Mouse (Mus musculus) forebrain, embryonic 15.5 days (tissue): ENCODE measurements at regions not wholly inside any gene's neighbourhood (a gene's known extent, or its start where the extent isn't known, plus 50 kb on each side); places are given as distances from the start of the nearest gene placed in this dataset.

ENCODE experiments used
- ATAC-seq: fragments of 200-750 bp; cut with Nextera tagmentation; replicated peaks from 2 replicates; pipeline ENCODE4 v1.8.0; 2017; ENCODE audit warnings: mild to moderate bottlenecking, moderate TSS enrichment, moderate library complexity
- H3K27ac ChIP-seq: fragments of 300-500 bp; sonication (generic); replicated peaks from 2 replicates; pipeline ENCODE4 v1.5.1; 2015; ENCODE audit warnings: mild to moderate bottlenecking, inconsistent platforms
- H3K27me3 ChIP-seq: fragments of 300-500 bp; sonication (generic); 2 replicates; pipeline ENCODE4 v1.6.1; 2015; ENCODE audit warnings: inconsistent platforms
- H3K36me3 ChIP-seq: fragments of 300-500 bp; sonication (generic); 2 replicates; pipeline ENCODE4 v1.6.1; 2015; ENCODE audit warnings: mild to moderate bottlenecking, inconsistent platforms
- H3K4me1 ChIP-seq: fragments of 300-500 bp; sonication (generic); 2 replicates; pipeline ENCODE4 v1.6.1; 2015; ENCODE audit warnings: inconsistent platforms
- H3K4me2 ChIP-seq: fragments of 300-500 bp; sonication (generic); replicated peaks from 2 replicates; pipeline ENCODE4 v1.6.1; 2015; ENCODE audit warnings: mild to moderate bottlenecking, inconsistent platforms
- H3K4me3 ChIP-seq: fragments of 300-500 bp; sonication (generic); 2 replicates; pipeline ENCODE4 v1.5.1; 2015; ENCODE audit warnings: mild to moderate bottlenecking, inconsistent platforms
- H3K9ac ChIP-seq: fragments of 300-500 bp; sonication (generic); replicated peaks from 2 replicates; pipeline ENCODE4 v1.6.1; 2015; ENCODE audit warnings: mild to moderate bottlenecking, inconsistent platforms
- H3K9me3 ChIP-seq: fragments of 300-500 bp; sonication (generic); 2 replicates; pipeline ENCODE4 v1.6.1; 2016; ENCODE audit warnings: inconsistent platforms
- WGBS: fragments of 180-500 bp; shearing (Covaris S2); methylation state at CpG from one replicate; pipeline ENCODE4 v1.1.7; 2015; ENCODE audit warnings: mixed read lengths; 5-methylcytosine and 5-hydroxymethylcytosine counted together

DNA sequence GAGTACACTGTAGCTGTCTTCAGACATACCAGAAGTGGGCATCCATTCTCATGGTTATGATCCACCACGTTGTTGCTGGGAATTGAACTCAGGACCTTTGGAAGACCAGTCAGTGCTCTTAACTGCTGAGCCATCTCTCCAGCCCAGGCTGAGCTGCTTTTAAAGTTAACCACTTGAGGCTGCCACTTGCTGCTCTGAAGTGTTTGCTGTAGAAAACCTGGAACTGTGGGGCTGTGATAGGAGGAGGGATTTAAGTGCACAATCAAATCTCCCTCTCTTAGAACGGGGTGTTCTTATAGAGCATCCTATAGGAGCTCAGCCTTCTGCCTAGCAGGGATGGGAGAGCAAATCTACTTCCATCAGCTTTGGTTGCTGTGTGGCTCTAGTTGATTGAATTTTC, 185.1 kb upstream of the Gm12728 start:
- Histone ChIP-seq H3K9me3 (no peaks in the 10 kb centered on the region), H3K27me3 (no peaks in the 10 kb centered on the region), H3K4me1 (no peaks in the 10 kb centered on the region), H3K4me2 (no peak overlapping the region), H3K9ac (no peak overlapping the region), H3K36me3 (no peaks in the 10 kb centered on the region), H3K27ac (no peak overlapping the region), H3K4me3 (no peak overlapping the region)
- no peak for ATAC-seq
- 88% methylated on average over 2 of the region's 2 CpGs for WGBS

DNA sequence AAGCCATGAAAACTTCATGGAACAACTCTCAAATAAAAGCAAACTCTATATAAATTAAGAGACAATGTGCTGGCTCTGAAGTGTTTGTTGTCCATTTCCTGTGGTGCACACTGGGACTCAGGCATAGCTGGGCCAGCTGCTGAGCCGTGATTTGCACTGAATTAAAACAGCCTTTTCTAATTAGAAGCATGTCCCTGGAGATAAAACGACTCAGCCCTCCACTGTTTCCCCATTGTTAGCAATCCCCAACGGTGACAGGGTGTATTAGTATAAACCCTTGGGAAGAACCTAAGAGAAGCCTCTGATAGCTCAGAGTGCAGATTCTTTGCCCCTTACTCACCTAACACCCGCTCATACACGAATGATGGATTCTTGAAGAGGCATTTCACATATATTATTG, 182.9 kb upstream of the Gm12728 start:
- no peaks in the 10 kb centered on the region for H3K4me1 ChIP-seq
- H3K9ac ChIP-seq: no peak overlapping the region
- H3K27ac ChIP-seq: no peak overlapping the region
- no peak overlapping the region for H3K4me3 ChIP-seq
- WGBS: 21% methylated on average over 5 of the region's 5 CpGs
- H3K36me3 ChIP-seq: no peaks in the 10 kb centered on the region
- no peaks in the 10 kb centered on the region for H3K9me3 ChIP-seq
- H3K27me3 ChIP-seq: no peaks in the 10 kb centered on the region
- no peak overlapping the region for H3K4me2 ChIP-seq
- ATAC-seq: no peak

DNA sequence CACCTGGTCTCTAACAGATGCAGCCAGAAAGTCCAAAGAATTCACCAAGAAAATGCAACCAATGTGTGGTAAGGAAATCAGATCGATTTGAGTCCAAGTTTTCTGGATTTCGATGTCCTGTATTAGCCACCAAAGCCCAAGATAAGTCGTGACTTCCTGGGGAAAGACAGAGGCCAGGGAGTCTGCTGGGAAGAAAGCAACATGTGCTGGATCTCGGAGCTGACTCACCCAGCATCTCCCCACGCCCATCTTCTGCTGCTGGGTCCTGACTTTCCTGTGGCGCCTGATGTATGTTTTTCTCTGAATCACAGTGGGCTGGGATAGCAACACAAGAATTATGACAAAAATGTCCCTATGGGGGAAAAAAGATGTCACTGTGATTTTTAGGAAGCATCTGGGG, 178.8 kb upstream of the Gm12728 start:
- WGBS: 86% methylated on average over 6 of the region's 6 CpGs
- no peak for ATAC-seq
- Histone ChIP-seq H3K9ac (no peak overlapping the region), H3K4me3 (no peak overlapping the region), H3K4me2 (no peak overlapping the region), H3K27me3 (no peaks in the 10 kb centered on the region), H3K36me3 (no peaks in the 10 kb centered on the region), H3K4me1 (no peaks in the 10 kb centered on the region), H3K9me3 (no peaks in the 10 kb centered on the region), H3K27ac (no peak overlapping the region)

DNA sequence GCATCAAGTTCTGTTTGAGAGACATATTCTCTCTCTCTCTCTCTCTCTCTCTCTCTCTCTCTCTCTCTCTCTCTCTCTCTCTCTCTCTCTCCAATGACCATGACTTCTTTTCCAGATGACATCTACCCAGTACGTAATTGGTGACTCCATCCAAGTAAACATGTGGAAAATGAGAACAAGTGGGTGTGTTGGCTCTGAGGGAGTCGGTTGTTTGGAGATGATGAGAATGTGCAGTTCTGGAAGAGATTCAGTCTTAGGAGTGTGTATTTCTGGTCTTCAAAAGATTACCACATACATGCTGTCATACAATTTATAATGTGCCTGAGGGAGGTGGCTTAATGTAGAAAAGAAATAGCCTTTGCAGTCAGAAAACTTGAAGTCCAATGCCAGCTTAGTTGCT, 175.3 kb upstream of the Gm12728 start:
- H3K9me3 ChIP-seq: no peaks in the 10 kb centered on the region
- H3K36me3 ChIP-seq: no peaks in the 10 kb centered on the region
- H3K4me3 ChIP-seq: no peak overlapping the region
- H3K4me2 ChIP-seq: no peak overlapping the region
- H3K4me1 ChIP-seq: no peaks in the 10 kb centered on the region
- WGBS: 92% methylated on average over 2 of the region's 2 CpGs
- no peak overlapping the region for H3K9ac ChIP-seq
- no peak overlapping the region for H3K27ac ChIP-seq
- ATAC-seq: no peak
- no peaks in the 10 kb centered on the region for H3K27me3 ChIP-seq

DNA sequence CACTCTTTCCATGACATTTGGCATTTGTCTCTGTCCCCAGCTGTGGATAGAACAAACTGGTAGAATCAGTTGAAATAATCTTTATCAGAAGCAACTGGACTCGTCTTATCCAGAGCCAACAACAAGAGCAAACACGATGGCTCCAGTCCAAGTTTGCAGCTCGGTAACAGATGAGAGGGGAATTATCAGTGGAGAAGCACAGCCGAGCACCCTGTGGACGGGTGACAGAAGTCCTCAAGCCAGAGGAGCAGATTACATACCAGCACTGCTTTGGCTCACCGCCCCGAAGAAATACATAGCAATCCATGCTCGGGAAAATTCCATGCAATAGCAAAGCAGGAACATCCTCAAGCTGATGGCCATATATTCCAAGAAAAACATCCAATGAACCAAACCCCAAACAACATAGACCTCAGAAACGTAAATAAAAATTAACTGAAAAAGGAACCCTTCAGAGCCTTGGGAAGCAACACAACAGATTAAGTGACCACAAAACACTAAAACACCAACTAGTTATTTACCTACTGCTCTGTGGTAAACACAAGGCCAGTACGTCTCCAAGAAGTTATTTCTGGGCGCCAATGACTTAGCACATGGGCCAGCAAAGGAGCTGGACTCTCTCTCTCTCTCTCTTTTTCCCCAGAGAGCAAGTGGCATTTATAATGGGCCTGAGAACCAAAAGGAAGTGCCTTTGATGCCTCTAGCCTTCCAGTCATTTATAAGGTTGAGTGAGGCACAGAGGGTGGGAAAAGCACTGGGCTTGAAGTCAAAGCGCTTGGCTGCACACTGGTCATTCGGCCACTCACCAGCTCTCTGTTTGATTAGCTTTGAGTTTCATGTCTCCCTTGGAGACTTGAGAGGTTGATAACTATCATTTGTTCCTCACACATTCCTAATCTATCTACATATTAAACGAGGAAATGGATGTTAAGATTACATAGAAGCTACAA, 163.0 kb upstream of the Gm12728 start:
- H3K27ac ChIP-seq: no peak overlapping the region
- WGBS: 84% methylated on average over 14 of the region's 14 CpGs
- H3K4me2 ChIP-seq: no peak overlapping the region
- H3K9me3 ChIP-seq: no peaks in the 10 kb centered on the region
- no peak for ATAC-seq
- no peaks in the 10 kb centered on the region for H3K4me1 ChIP-seq
- no peaks in the 10 kb centered on the region for H3K36me3 ChIP-seq
- H3K9ac ChIP-seq: no peak overlapping the region
- H3K27me3 ChIP-seq: no peaks in the 10 kb centered on the region
- H3K4me3 ChIP-seq: no peak overlapping the region

DNA sequence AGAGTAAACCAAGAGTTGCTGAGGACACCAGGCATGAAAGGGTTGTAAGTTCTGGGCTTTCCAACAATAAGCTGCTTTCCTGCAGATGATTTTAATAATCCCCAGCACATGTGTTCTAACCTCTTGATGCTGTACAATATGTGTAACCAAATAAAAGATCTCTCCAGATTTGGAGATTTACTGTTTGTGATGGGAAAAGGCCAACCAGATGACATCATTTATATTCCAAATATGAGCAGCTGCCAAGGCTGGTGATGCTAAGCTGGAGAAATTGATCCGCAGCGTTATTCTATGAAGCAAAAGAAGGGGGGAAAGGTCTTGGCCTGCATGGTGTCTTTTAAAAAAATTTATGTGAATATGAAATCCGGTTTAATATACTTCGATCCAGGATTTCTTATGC, 160.1 kb upstream of the Gm12728 start:
- H3K27ac ChIP-seq: no peak overlapping the region
- no peak overlapping the region for H3K9ac ChIP-seq
- 89% methylated on average over 4 of the region's 4 CpGs for WGBS
- no peaks in the 10 kb centered on the region for H3K9me3 ChIP-seq
- ATAC-seq: no peak
- no peaks in the 10 kb centered on the region for H3K36me3 ChIP-seq
- no peak overlapping the region for H3K4me3 ChIP-seq
- no peak overlapping the region for H3K4me2 ChIP-seq
- no peaks in the 10 kb centered on the region for H3K27me3 ChIP-seq
- H3K4me1 ChIP-seq: no peaks in the 10 kb centered on the region

DNA sequence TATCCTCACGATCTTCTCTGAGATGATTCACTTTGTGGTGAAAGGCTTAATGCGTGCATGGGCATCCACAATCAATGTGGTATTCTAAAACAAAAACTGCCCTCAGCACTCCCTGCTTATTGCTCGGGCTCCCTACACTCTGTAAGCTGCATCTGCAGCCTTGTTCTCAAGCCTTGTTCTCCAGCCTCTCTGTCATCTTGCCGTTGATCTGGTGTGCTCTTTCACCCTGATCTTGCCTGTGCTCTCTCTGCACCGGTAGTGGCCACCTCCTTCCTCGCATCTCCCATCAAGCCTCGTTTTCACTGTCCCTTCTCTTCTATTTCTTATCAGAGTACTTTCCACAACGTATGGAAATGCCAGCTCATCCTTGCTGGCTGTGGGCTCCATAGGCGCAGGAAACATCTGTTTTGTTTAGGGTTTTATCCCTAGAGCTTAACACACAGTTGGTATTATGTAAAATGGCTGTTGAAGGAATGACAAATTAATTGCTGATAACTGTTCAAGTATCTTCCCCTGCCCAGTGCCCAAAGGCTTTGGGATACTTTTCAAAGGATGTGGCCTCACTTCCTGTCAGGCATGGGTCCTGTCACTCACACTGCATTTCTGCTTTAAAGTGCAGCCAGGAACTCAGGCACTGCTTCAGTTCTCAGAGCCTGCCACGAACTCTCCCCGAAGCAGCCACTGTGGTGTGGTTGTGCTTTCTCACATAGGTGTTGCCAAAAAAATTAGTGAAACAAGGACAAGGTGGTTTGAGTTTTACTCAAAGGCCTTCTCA, 158.9 kb upstream of the Gm12728 start:
- no peaks in the 10 kb centered on the region for H3K9me3 ChIP-seq
- H3K9ac ChIP-seq: no peak overlapping the region
- H3K4me1 ChIP-seq: no peaks in the 10 kb centered on the region
- no peak overlapping the region for H3K4me3 ChIP-seq
- H3K27ac ChIP-seq: no peak overlapping the region
- no peak overlapping the region for H3K4me2 ChIP-seq
- no peak for ATAC-seq
- H3K36me3 ChIP-seq: no peaks in the 10 kb centered on the region
- 80% methylated on average over 11 of the region's 11 CpGs for WGBS
- H3K27me3 ChIP-seq: no peaks in the 10 kb centered on the region

DNA sequence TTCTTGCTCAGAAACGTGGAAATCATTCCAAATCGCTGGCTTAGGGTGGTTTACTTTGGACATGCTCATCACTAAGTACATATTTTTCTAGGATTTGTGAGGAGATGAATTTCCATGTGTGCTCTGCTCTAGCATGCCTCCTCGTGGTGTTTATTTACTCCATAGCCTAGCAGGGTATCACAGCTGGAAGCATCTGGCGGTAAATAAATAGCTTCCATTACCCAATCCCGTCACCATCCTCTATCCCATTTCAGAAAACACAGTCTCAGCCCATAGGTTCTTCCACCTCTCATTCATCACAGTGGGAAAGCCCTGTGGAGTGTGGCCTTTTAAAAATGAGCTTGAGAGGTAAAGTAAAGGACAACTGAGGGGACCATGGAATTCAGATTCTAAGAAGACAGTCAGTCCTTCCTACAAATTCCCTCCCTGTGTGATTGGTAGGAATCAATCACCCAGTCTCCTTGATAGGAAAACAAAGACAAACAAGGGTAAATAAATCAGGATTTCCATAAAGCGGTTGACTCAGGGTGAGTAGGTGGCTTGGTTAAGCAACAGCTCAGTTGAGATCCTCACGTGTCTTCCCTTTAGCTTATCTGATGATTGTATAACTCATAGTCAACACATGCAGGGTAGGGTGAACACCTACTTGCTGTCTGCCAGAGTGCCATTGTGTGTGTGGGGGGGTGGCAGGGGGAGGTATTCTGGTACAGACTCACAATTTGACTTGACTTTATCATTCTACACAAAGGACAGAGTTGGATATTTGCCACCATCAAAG, 156.9 kb upstream of the Gm12728 start:
- Histone ChIP-seq H3K9ac (no peak overlapping the region), H3K36me3 (no peaks in the 10 kb centered on the region), H3K27me3 (no peaks in the 10 kb centered on the region), H3K9me3 (no peaks in the 10 kb centered on the region), H3K27ac (no peak overlapping the region), H3K4me3 (no peak overlapping the region), H3K4me1 (no peaks in the 10 kb centered on the region), H3K4me2 (no peak overlapping the region)
- 84% methylated on average over 7 of the region's 7 CpGs for WGBS
- ATAC-seq: no peak

DNA sequence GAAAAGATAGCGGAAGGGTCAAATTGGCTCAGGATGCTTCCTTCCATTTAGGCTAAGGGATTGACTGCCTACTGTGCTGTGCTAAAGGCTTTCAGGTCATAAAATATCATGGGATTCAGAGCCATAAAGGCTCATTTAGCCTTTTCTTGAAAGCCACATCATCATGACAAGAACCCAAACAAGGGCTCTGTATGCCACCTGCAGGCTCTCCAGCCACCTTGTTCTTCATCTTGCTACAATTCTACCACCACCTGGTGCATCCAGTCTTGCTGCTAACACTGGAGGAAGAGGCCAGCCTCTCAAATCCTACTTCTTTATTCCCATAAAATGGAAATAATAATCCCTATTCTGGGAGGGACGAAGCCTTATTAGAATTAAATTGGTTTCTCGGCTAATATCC, 155.9 kb upstream of the Gm12728 start:
- Histone ChIP-seq H3K9me3 (no peaks in the 10 kb centered on the region), H3K9ac (no peak overlapping the region), H3K4me2 (no peak overlapping the region), H3K27me3 (no peaks in the 10 kb centered on the region), H3K36me3 (no peaks in the 10 kb centered on the region), H3K27ac (no peak overlapping the region), H3K4me1 (no peaks in the 10 kb centered on the region), H3K4me3 (no peak overlapping the region)
- WGBS: 91% methylated on average over 3 of the region's 3 CpGs
- no peak for ATAC-seq

DNA sequence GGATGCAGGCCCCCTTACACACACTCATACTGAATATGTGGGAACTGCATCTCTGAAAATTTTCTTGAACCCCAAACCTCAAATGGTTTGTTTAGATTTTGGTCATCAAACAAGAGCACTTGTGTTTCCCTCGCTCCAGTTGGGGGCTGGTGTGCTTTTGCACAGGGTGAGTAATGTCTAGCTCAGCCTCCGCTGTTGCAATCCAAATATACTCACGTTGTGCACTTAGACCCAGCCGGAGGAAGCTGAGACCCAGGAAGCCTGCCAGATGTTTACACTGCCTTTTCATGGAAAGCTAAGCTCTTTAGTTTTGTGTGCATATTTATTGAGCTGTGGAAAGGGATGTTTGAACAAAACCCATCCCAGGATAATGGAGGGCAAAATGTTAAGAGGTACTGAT, 148.9 kb upstream of the Gm12728 start:
- WGBS: 43% methylated on average over 4 of the region's 4 CpGs

DNA sequence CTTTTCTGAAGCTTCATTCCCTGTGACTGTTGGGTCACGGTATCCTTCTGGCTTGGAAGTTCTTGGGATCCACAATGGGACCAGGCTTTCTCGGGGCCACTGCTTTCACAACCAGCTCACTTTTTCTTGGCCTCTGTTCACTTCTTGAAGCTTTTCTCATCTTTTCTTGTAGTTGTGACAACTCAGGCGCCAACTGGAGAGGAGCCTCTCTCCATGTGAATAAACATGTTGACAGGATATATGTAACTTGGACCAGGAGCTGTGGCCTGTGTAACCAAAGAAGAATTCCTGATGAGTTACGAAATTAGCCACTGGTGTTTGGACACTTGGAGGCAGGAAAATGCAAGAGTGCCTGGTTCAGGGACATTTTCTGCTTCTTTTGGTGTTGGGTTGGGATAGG, 148.1 kb upstream of the Gm12728 start:
- Histone ChIP-seq H3K9ac (no peak overlapping the region), H3K27ac (no peak overlapping the region), H3K4me3 (no peak overlapping the region), H3K36me3 (no peaks in the 10 kb centered on the region), H3K9me3 (no peaks in the 10 kb centered on the region), H3K4me2 (no peak overlapping the region), H3K4me1 (no peaks in the 10 kb centered on the region), H3K27me3 (no peaks in the 10 kb centered on the region)
- no peak for ATAC-seq
- WGBS: 82% methylated on average over 4 of the region's 4 CpGs

More for the DNA sequence above, 148.9 kb upstream of the Gm12728 start:
- no peaks in the 10 kb centered on the region for H3K36me3 ChIP-seq
- H3K27ac ChIP-seq: no peak overlapping the region
- H3K4me3 ChIP-seq: no peak overlapping the region
- ATAC-seq: no peak
- no peaks in the 10 kb centered on the region for H3K4me1 ChIP-seq
- H3K4me2 ChIP-seq: no peak overlapping the region
- no peaks in the 10 kb centered on the region for H3K9me3 ChIP-seq
- H3K9ac ChIP-seq: no peak overlapping the region
- no peaks in the 10 kb centered on the region for H3K27me3 ChIP-seq
